Mouse (Mus musculus) heart, embryonic 11.5 days (tissue): ENCODE results near the gene Cnnm4. TPM values are rescaled to one million over a fixed set of nuclear protein-coding genes. Genes with fewer than 3 reads are reported as not detected.

Experiments
- ATAC-seq: fragments of 200-750 bp; cut with Nextera tagmentation; replicated peaks from 2 replicates; pipeline ENCODE4 v1.8.0; 2017; ENCODE audit warnings: moderate library complexity; ENCODE audit not compliant: insufficient number of reproducible peaks, low FRiP score, low TSS enrichment
- H3K27ac ChIP-seq: fragments of 300-500 bp; sonication (generic); 2 replicates; pipeline ENCODE4 v1.5.1; 2014; ENCODE audit warnings: mild to moderate bottlenecking, low read depth, low read length
- H3K27me3 ChIP-seq: fragments of 300-500 bp; sonication (generic); 2 replicates; pipeline ENCODE4 v1.6.1; 2014; ENCODE audit warnings: mild to moderate bottlenecking, low read length, mixed read lengths; ENCODE audit not compliant: control insufficient read depth, insufficient read depth
- H3K36me3 ChIP-seq: fragments of 300-500 bp; sonication (generic); 2 replicates; pipeline ENCODE4 v1.6.1; 2014; ENCODE audit warnings: mild to moderate bottlenecking, low read length, moderate library complexity, mixed read lengths; ENCODE audit not compliant: control insufficient read depth, insufficient read depth
- H3K4me1 ChIP-seq: fragments of 300-500 bp; sonication (generic); 2 replicates; pipeline ENCODE4 v1.6.1; 2014; ENCODE audit warnings: low read length; ENCODE audit not compliant: control insufficient read depth, insufficient read depth
- H3K4me2 ChIP-seq: fragments of 300-500 bp; sonication (generic); 2 replicates; pipeline ENCODE4 v1.6.1; 2014; ENCODE audit warnings: mild to moderate bottlenecking, moderate library complexity
- H3K4me3 ChIP-seq: fragments of 300-500 bp; sonication (generic); 2 replicates; pipeline ENCODE4 v1.5.1; 2014; ENCODE audit warnings: low read depth, low read length
- H3K9ac ChIP-seq: fragments of 300-500 bp; sonication (generic); 2 replicates; pipeline ENCODE4 v1.6.1; 2014; ENCODE audit warnings: mild to moderate bottlenecking, low read depth, low read length, moderate library complexity
- H3K9me3 ChIP-seq: fragments of 300-500 bp; sonication (generic); replicated peaks from 2 replicates; pipeline ENCODE4 v1.6.1; 2016; ENCODE audit warnings: low read length; ENCODE audit not compliant: control insufficient read depth
- WGBS: fragments of 180-500 bp; shearing (Covaris S2); extraction: QIAGEN DNeasy Blood & Tissue Kit; methylation state at CpG from one replicate; pipeline ENCODE4 v1.1.7; 2014; ENCODE audit not compliant: insufficient replicate concordance; 5-methylcytosine and 5-hydroxymethylcytosine counted together
- polyA plus RNA-seq: library from polyadenylated mRNA; unstranded; fragments of >200 nt; fragmentation: Nextera tagmentation; extraction: Ambion mirVana; gene quantifications from 2 replicates; pipeline ENCODE4 v1.2.1, GENCODE M21; 2014

The Cnnm4 gene
- polyA plus RNA-seq, 1 experiment from 2014 or later: 6.9 TPM

DNA sequence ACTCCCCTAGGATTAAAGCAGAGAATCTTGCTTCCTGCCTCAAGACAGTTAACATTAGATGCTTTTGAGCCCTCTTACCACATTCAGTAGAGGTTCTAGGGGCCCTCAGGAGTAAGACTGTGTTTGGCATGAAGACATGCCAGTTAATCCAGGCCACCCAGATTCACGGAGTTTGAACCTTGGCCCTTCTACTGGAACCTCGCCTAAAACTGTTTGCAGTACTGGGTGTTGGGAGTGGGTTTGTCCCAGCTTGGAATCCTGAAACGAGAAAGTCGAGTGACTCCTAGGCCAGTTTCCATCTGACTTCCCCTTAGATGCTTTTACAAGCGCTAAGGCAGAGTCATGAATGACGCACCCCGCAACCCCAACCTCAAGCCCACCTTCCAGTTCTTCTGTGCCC is 5.0 kb downstream of the Cnnm4 start:
- ATAC-seq: no peak
- peaks cover 24% of the 10 kb centered on the region for H3K4me1 ChIP-seq
- H3K27ac ChIP-seq: no peak overlapping the region

DNA sequence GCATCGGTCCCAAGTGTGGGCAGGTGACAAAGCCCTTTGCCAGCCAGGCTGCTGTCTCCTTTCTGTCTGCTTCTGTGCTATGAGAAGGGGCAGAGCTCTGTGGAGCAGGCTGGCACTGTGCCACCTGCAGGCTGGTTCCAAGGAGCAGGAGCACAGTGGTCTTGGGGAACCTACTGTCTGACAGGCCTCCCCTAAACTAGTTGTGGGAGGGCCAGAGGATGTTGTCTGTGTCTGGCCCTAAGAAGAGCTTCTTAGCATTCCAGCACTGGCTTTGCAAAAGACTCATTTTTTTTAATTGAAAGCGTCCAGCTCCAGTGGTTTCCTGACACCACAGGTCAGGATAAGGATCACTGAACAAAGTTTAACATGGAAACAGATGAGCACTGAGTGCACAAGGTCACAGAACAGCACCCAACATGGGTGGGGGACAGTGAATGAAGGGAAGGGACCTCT is 6.9 kb downstream of the Cnnm4 start:
- Histone ChIP-seq H3K4me3 (no peak overlapping the region), H3K36me3 (no peaks in the 10 kb centered on the region), H3K27ac (no peak overlapping the region), H3K9ac (no peak overlapping the region), H3K4me1 (peaks cover 9% of the 10 kb centered on the region), H3K27me3 (no peaks in the 10 kb centered on the region), H3K9me3 (no peaks in the 10 kb centered on the region), H3K4me2 (no peak overlapping the region)
- ATAC-seq: no peak
- WGBS: 78% methylated on average over 2 of the region's 2 CpGs

More for the DNA sequence above, 5.0 kb downstream of the Cnnm4 start:
- Histone ChIP-seq H3K36me3 (no peaks in the 10 kb centered on the region), H3K4me3 (no peak overlapping the region), H3K27me3 (no peaks in the 10 kb centered on the region), H3K9ac (no peak overlapping the region), H3K9me3 (no peaks in the 10 kb centered on the region), H3K4me2 (no peak overlapping the region)
- WGBS: 76% methylated on average over 7 of the region's 7 CpGs

DNA sequence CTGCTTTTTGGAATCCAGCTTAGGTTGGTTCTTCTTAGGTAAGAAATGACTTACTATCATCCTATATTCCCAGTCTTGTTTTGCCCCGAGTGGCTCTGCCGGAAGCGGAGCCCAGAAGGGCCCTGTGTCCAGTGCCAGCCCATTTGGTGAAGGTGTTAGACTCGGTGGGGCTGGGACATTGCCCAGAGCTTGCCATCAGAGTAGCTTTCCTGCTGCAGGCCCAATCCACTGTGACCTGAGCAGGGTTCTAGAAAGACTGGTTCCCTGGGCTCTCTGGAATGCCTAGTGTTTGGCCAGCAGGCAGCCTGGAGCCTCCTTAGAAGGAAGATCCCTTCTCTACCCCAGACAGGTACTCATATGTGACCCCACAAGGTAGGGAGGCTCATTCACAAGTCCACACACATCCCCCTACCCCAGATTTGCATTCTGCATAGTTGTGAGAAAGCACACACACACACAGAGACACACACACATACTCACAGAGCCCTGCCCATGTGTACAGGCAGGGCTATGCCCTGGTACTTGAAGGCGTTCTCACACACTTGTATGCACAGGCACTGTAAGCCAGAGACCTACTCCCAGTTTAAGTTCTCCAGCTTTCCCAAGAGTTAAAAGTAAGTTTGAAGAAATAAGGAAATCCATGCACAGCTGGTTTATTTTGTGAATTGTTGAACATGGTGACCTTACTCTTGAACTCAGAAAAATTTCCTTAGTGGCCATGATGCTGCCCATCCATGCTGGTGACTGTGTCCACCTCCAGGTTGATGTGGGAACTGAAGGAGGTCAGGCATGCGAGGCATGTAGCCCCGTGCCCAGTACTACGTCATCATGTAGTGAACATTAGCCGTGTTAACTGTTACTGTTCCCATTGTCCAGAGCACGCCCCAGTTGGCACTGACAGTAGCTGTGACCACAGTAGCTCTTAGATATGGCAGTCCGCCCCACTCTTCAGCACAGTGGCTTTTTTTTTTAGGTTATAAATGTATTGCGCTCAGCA is 8.8 kb downstream of the Cnnm4 start:
- no peaks in the 10 kb centered on the region for H3K36me3 ChIP-seq
- H3K27ac ChIP-seq: no peak overlapping the region

DNA sequence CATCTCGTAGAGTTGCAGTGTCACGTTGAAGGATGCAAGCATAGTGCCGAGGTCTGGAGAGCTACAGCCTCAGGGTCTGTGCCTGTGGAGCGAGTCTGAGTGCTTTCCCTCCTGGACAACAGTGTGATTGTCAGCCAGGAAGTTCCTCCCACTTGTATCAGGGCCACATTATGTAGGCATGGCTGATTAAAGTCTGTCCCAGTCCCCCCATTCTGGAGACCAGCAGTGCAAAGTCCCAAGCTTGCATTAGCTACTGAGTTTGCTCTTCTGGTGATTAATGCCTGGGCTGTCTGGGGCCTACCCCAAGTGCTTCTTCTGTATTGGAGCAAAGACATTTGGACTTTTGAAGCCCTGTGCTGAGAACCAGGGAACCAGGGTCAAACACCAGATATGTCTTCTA is 12.4 kb downstream of the Cnnm4 start:
- ATAC-seq: no peak
- H3K27me3 ChIP-seq: no peaks in the 10 kb centered on the region
- no peaks in the 10 kb centered on the region for H3K4me1 ChIP-seq
- no peak overlapping the region for H3K27ac ChIP-seq
- 50% methylated on average over 4 of the region's 4 CpGs for WGBS
- no peaks in the 10 kb centered on the region for H3K36me3 ChIP-seq
- no peaks in the 10 kb centered on the region for H3K9me3 ChIP-seq
- H3K4me2 ChIP-seq: no peak overlapping the region
- no peak overlapping the region for H3K4me3 ChIP-seq
- no peak overlapping the region for H3K9ac ChIP-seq

More for the DNA sequence above, 8.8 kb downstream of the Cnnm4 start:
- Histone ChIP-seq H3K4me2 (no peak overlapping the region), H3K9ac (no peak overlapping the region), H3K4me1 (peaks cover 5% of the 10 kb centered on the region; the same call in 1 of the 2 replicates), H3K27me3 (no peaks in the 10 kb centered on the region), H3K4me3 (no peak overlapping the region), H3K9me3 (no peaks in the 10 kb centered on the region)
- WGBS: 87% methylated on average over 12 of the region's 12 CpGs
- ATAC-seq: no peak

DNA sequence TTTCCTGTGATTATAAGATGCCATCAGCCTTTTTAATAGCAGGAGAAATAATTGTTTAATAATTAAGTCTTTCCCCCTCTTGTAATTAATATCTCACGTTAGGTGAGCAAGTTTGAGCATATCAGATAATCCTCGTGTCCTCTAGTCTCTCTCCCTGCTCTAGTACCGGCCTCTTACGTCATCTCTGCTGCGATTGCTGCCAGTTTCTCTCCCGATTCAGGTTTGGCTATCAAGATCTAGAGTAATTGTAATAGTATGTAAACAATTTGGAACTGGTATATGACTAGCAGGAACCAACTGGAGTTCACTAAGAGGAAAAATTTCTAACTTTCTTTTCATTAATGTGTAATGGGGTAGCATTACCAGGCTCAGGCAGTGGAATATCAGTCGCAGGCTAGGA is 13.7 kb downstream of the Cnnm4 start:
- ATAC-seq: no peak
- H3K27me3 ChIP-seq: no peaks in the 10 kb centered on the region
- H3K36me3 ChIP-seq: no peaks in the 10 kb centered on the region
- 72% methylated on average over 7 of the region's 7 CpGs for WGBS
- no peak overlapping the region for H3K4me3 ChIP-seq
- H3K4me2 ChIP-seq: no peak overlapping the region
- no peaks in the 10 kb centered on the region for H3K9me3 ChIP-seq
- no peak overlapping the region for H3K9ac ChIP-seq
- H3K4me1 ChIP-seq: no peaks in the 10 kb centered on the region
- no peak overlapping the region for H3K27ac ChIP-seq

DNA sequence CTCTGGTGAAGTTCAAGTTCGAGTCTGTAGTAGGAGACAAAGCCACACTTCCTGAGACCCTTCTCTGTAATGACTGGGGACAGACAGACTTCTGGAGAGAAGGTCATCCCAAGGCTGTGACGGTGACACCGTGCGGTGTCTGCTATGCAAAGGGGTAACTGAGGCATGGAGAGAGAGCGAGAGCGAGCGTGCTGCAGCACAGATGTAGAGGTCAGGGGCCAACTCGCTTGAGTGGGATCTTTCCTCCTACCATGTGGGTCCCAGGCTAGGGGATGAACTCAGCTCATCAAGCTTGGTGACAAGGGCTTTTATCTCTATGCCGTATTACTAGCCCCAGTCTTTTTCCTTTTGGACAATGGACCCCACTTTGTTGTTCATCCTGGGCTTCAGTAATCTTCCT is 15.7 kb downstream of the Cnnm4 start:
- Histone ChIP-seq H3K36me3 (no peaks in the 10 kb centered on the region), H3K4me3 (no peak overlapping the region), H3K9ac (no peak overlapping the region), H3K9me3 (no peaks in the 10 kb centered on the region), H3K27ac (no peak overlapping the region), H3K27me3 (no peaks in the 10 kb centered on the region), H3K4me2 (no peak overlapping the region), H3K4me1 (peaks cover 3% of the 10 kb centered on the region)
- no peak for ATAC-seq
- WGBS: 83% methylated on average over 9 of the region's 9 CpGs

DNA sequence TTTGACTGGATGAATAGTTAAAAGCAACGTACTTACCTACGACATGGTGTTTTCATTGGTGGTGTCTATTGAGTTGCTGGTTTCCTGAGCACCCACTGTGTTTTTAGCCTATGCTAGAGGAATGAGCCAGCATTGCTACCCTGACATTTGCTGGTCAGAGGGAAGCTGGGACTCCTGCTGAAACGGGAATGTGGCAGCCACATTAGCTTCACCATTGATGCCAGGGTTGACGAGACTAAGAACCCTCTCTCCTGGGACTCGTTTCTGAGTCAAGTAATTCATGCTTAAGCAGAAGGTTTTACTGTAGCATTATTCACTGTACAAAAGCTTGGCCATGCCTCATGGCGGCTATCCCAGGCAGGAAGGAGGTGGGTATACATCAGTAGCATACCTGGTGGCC is 18.2 kb downstream of the Cnnm4 start:
- Histone ChIP-seq H3K27ac (no peak overlapping the region), H3K36me3 (no peaks in the 10 kb centered on the region), H3K4me3 (no peak overlapping the region), H3K27me3 (no peaks in the 10 kb centered on the region), H3K4me1 (peaks cover 10% of the 10 kb centered on the region), H3K4me2 (no peak overlapping the region), H3K9me3 (no peaks in the 10 kb centered on the region), H3K9ac (no peak overlapping the region)
- 72% methylated on average over 6 of the region's 6 CpGs for WGBS
- no peak for ATAC-seq

DNA sequence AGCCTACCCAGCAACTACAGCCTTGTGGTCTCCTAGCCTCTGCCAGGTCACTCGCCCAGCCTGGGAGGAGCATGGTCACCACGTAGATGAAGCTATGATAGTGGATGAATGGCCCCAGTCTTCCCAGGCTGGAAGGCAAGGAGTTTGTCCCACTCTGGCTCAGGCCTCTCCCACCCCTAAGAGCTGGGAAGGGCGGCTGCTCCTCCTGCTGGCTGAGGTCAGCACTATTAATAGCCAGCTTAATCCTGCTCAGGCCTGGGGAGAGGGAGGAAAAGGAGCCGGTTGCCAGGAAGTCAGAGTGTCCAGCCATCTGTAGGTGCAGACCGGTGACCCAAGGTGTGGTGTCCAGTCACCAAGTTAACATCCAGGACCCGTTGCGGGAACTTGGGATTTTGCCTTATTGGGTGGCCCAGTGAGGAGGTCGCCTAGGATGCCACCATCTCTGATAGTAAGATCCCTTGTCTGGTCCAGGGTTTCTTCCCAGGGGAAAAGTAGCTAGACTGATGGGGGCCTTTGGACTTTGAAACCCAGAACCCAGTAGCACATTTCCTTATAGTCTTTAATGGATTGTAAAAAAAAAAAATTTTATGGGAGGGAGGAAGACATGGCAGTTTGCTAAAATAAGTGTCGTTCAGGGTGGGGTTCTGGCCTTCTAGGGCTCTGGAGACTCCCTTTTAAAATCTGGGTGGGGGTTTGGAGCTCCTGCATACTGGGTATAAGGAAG is 21.2 kb downstream of the Cnnm4 start:
- ATAC-seq: peak; percentile 81
- H3K27me3 ChIP-seq: no peaks in the 10 kb centered on the region
- peak overlapping the region; percentile 46; the same call in 1 of the 2 replicates for H3K9ac ChIP-seq
- WGBS: 34% methylated on average over 9 of the region's 9 CpGs
- H3K4me2 ChIP-seq: peak overlapping the region; percentile 37; the same call in 1 of the 2 replicates
- no peaks in the 10 kb centered on the region for H3K36me3 ChIP-seq
- H3K27ac ChIP-seq: 0 out of 2 replicates have a peak overlapping the region, but pooled peaks have one; percentile 54
- no peak overlapping the region for H3K4me3 ChIP-seq
- no peaks in the 10 kb centered on the region for H3K9me3 ChIP-seq
- peaks cover 10% of the 10 kb centered on the region for H3K4me1 ChIP-seq
